Mouse (Mus musculus): ENCODE results near the gene Ctrl. TPM values are rescaled to one million over a fixed set of nuclear protein-coding genes. Genes with fewer than 3 reads are reported as not detected.
"Not testable (repeated sequence)": the region's sequence is repeated elsewhere in the genome, so short reads cannot be mapped to it uniquely, and the experiment has no call there.

Gene Ctrl
- polyA plus RNA-seq (2012; rRNA removed), result 32.5 and 17,898 TPM in 2 replicates

- no peak within 1 kb of the TSS for H3K27ac ChIP-seq (ENCODE audit: insufficient read depth, low read depth, low read length)
- H3K4me1 ChIP-seq (ENCODE audit: control insufficient read depth, insufficient read depth, insufficient read length, low read length), result peaks cover 14% of the 10 kb centered on the region
- no peaks in the 10 kb centered on the region for H3K27me3 ChIP-seq (ENCODE audit: control insufficient read depth, insufficient read depth, low read length)
- no peak within 1 kb of the TSS for H3K4me3 ChIP-seq (ENCODE audit: low read depth, low read length)
- TF ChIP-seq CTCF (IDR thresholded peaks at IDR 0.05; ENCODE audit: extremely low read depth, insufficient read length, insufficient replicate concordance, low read depth, low read length), result no peak
- TF ChIP-seq POLR2A (IDR thresholded peaks at IDR 0.05; ENCODE audit: low read depth, low read length), result no peak
- H3K36me3 ChIP-seq (ENCODE audit: control insufficient read depth, insufficient read depth, low read length), result peaks cover 28% of the 10 kb centered on the region
- WGBS, result 80% methylated on average over 2 of the region's 2 CpGs
Measured at GRCm38 (mm10) chr8:105933762-105934161, at the start of gene Ctrl. Ctrl (minus strand) TSS chr8:105933862.

- H3K27me3 ChIP-seq (ENCODE audit: control insufficient read depth, insufficient read depth, low read length); H3K4me3 ChIP-seq (ENCODE audit: low read depth, low read length); H3K4me1 ChIP-seq (ENCODE audit: control insufficient read depth, insufficient read depth, insufficient read length, low read length); H3K36me3 ChIP-seq (ENCODE audit: control insufficient read depth, insufficient read depth, low read length); H3K27ac ChIP-seq (ENCODE audit: insufficient read depth, low read depth, low read length): not testable (repeated sequence)
- WGBS, result 81% methylated on average over 11 of the region's 11 CpGs
Measured at GRCm38 (mm10) chr8:105983406-105983805, 49.7 kb upstream of the Ctrl start.

- H3K27ac ChIP-seq (ENCODE audit: insufficient read depth, low read depth, low read length), result no peak overlapping the region
- H3K36me3 ChIP-seq (ENCODE audit: control insufficient read depth, insufficient read depth, low read length), result no peaks in the 10 kb centered on the region
- H3K4me1 ChIP-seq (ENCODE audit: control insufficient read depth, insufficient read depth, insufficient read length, low read length), result no peaks in the 10 kb centered on the region
- no peak overlapping the region for H3K4me3 ChIP-seq (ENCODE audit: low read depth, low read length)
- WGBS, result 74% methylated on average over 1 of the region's 1 CpGs
- TF ChIP-seq CTCF (IDR thresholded peaks at IDR 0.05; ENCODE audit: extremely low read depth, insufficient read length, insufficient replicate concordance, low read depth, low read length) (no peak), POLR2A (IDR thresholded peaks at IDR 0.05; ENCODE audit: low read depth, low read length) (no peak)
- H3K27me3 ChIP-seq (ENCODE audit: control insufficient read depth, insufficient read depth, low read length), result no peaks in the 10 kb centered on the region
Measured at GRCm38 (mm10) chr8:105981146-105981545, 47.5 kb upstream of the Ctrl start.

- WGBS, result 92% methylated on average over 15 of the region's 15 CpGs
- Histone ChIP-seq H3K36me3 (ENCODE audit: control insufficient read depth, insufficient read depth, low read length) (no peaks in the 10 kb centered on the region), H3K4me3 (ENCODE audit: low read depth, low read length) (no peak within 1 kb of the TSS), H3K27me3 (ENCODE audit: control insufficient read depth, insufficient read depth, low read length) (no peaks in the 10 kb centered on the region), H3K4me1 (ENCODE audit: control insufficient read depth, insufficient read depth, insufficient read length, low read length) (no peaks in the 10 kb centered on the region), H3K27ac (ENCODE audit: insufficient read depth, low read depth, low read length) (no peak within 1 kb of the TSS)
- TF ChIP-seq POLR2A (IDR thresholded peaks at IDR 0.05; ENCODE audit: low read depth, low read length) (no peak), CTCF (IDR thresholded peaks at IDR 0.05; ENCODE audit: extremely low read depth, insufficient read length, insufficient replicate concordance, low read depth, low read length) (no peak)
Measured at GRCm38 (mm10) chr8:105979325-105979724, 45.7 kb upstream of the Ctrl start, which contains the start of gene Dpep3. Dpep3 (minus strand) TSS chr8:105979429.

GRCm38 (mm10) chr8:105975363-105975762, 41.7 kb upstream of the Ctrl start:
- Histone ChIP-seq H3K36me3 (ENCODE audit: control insufficient read depth, insufficient read depth, low read length) (no peaks in the 10 kb centered on the region), H3K27ac (ENCODE audit: insufficient read depth, low read depth, low read length) (no peak overlapping the region), H3K27me3 (ENCODE audit: control insufficient read depth, insufficient read depth, low read length) (no peaks in the 10 kb centered on the region), H3K4me1 (ENCODE audit: control insufficient read depth, insufficient read depth, insufficient read length, low read length) (no peaks in the 10 kb centered on the region), H3K4me3 (ENCODE audit: low read depth, low read length) (no peak overlapping the region)
- TF ChIP-seq POLR2A (IDR thresholded peaks at IDR 0.05; ENCODE audit: low read depth, low read length) (no peak), CTCF (IDR thresholded peaks at IDR 0.05; ENCODE audit: extremely low read depth, insufficient read length, insufficient replicate concordance, low read depth, low read length) (no peak)
- 80% methylated on average over 7 of the region's 7 CpGs for WGBS

GRCm38 (mm10) chr8:105971019-105971720, 37.5 kb upstream of the Ctrl start:
- 78% methylated on average over 8 of the region's 8 CpGs for WGBS

GRCm38 (mm10) chr8:105969367-105969766, 35.7 kb upstream of the Ctrl start:
- Histone ChIP-seq H3K27me3 (ENCODE audit: control insufficient read depth, insufficient read depth, low read length) (peaks cover 14% of the 10 kb centered on the region), H3K4me3 (ENCODE audit: low read depth, low read length) (no peak overlapping the region), H3K36me3 (ENCODE audit: control insufficient read depth, insufficient read depth, low read length) (no peaks in the 10 kb centered on the region), H3K27ac (ENCODE audit: insufficient read depth, low read depth, low read length) (no peak overlapping the region), H3K4me1 (ENCODE audit: control insufficient read depth, insufficient read depth, insufficient read length, low read length) (no peaks in the 10 kb centered on the region)
- TF ChIP-seq POLR2A (IDR thresholded peaks at IDR 0.05; ENCODE audit: low read depth, low read length) (no peak), CTCF (IDR thresholded peaks at IDR 0.05; ENCODE audit: extremely low read depth, insufficient read length, insufficient replicate concordance, low read depth, low read length) (no peak)
- 59% methylated on average over 1 of the region's 1 CpGs for WGBS

More at GRCm38 (mm10) chr8:105971019-105971720, 37.5 kb upstream of the Ctrl start:
- H3K27ac ChIP-seq (ENCODE audit: insufficient read depth, low read depth, low read length), result no peak overlapping the region
- no peaks in the 10 kb centered on the region for H3K36me3 ChIP-seq (ENCODE audit: control insufficient read depth, insufficient read depth, low read length)
- TF ChIP-seq POLR2A (IDR thresholded peaks at IDR 0.05; ENCODE audit: low read depth, low read length), result no peak
- no peak for TF ChIP-seq CTCF (IDR thresholded peaks at IDR 0.05; ENCODE audit: extremely low read depth, insufficient read length, insufficient replicate concordance, low read depth, low read length)
- 0 out of 2 replicates have a peak, but pooled peaks cover under 1% of the 10 kb centered on the region for H3K27me3 ChIP-seq (ENCODE audit: control insufficient read depth, insufficient read depth, low read length)
- H3K4me3 ChIP-seq (ENCODE audit: low read depth, low read length), result no peak overlapping the region
- no peaks in the 10 kb centered on the region for H3K4me1 ChIP-seq (ENCODE audit: control insufficient read depth, insufficient read depth, insufficient read length, low read length)
